Mouse (Mus musculus) stomach, postnatal 0 days (tissue): ENCODE measurements around the gene Nt5dc1.

ENCODE experiments used
- CTCF ChIP-seq: IDR thresholded peaks from 2 replicates; pipeline ENCODE4 v1.5.1; 2016; ENCODE audit warnings: antibody characterized with exemption, low read depth, mild to moderate bottlenecking, moderate library complexity
- EP300 ChIP-seq: optimal IDR thresholded peaks from 2 replicates; pipeline ENCODE3; 2016; ENCODE audit warnings: antibody characterized with exemption

- no peak for TF ChIP-seq CTCF
- no peak for TF ChIP-seq EP300
Observed at GRCm38 (mm10) chr10:34352166-34352565, 66.2 kb downstream of the Nt5dc1 start.
